Mouse (Mus musculus) spleen, postnatal 14 days (tissue): Measurements from ENCODE around the gene Ubl7.

Experiments used
- DNase-seq, 2 experiments: peaks; one replicate each; pipeline ENCODE4 v3.0.0; 2021 to 2022; ENCODE audit warnings: low spot score in 2 of 2

The Ubl7 gene

DNA sequence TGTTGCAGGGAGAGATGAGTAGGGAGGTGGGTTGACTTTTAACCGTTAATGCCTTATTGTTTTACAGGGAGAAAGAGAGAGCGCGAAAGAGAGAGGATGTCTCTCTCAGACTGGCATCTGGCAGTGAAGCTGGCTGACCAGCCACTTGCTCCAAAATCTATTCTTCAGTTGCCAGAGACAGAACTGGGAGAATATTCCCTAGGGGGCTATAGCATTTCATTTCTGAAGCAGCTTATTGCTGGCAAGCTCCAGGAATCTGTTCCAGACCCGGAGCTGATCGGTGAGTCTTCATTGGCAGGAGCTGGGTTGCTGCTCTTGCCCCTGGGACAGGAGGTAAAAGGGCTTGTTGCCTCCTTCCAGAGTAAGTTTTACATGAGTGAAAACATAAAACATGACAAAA lies 1.8 kb downstream of the Ubl7 start:
- no peak for DNase-seq

GRCm38 (mm10) chr9:57921491-57922060 lies 10.8 kb downstream of the Ubl7 start:
- no peak for DNase-seq

GRCm38 (mm10) chr9:57922381-57922780 lies 11.6 kb downstream of the Ubl7 start:
- no peak for DNase-seq

DNA sequence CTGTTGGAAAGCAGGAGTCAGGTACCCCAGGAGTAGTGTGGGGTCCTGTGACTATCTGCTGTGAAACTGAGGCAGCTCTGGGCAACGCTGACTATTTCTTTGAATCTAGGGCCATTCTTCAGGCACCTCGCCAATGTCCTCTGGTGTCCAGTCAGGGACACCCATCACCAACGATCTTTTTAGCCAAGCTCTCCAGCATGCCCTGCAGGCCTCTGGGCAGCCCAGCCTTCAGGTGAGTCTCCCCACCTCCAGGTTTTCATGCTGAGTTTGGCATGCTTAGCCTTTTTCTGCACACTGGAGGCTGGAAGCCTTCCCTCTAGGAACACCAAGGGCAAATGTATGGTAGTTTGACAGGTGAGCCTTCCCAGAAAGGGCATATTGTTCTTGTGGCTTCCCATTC lies 12.3 kb downstream of the Ubl7 start:
- no peak for DNase-seq

DNA sequence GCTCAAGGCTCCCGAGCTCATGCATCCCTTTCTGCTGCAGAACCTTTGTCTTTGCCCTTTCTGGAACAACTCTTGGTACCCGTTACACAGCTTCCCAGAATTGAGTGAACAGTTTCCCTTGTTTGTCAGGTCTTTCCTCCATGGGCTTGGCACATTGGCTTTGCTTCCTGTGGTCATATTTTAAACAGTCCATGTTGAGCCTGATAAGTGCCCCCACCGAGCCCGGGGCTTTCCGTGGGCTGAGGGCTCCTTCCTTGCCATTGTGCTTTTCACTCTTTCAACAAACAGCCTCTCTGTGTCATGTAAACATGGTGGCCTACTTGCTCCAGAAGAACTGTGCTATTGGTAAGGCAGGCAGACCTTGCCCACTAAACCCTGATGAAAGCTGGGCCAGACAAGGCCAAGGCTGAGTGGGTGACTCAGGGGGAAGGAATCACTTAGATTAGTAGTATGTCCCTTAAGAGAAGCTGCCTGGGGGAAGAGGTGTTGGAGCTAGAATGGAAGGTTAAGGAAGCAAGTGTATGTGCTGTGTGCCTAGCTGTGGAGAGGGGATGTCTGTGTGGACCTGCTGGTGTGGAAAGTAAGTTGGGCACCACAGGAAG lies 20.5 kb downstream of the Ubl7 start:
- DNase-seq: no peak

DNA sequence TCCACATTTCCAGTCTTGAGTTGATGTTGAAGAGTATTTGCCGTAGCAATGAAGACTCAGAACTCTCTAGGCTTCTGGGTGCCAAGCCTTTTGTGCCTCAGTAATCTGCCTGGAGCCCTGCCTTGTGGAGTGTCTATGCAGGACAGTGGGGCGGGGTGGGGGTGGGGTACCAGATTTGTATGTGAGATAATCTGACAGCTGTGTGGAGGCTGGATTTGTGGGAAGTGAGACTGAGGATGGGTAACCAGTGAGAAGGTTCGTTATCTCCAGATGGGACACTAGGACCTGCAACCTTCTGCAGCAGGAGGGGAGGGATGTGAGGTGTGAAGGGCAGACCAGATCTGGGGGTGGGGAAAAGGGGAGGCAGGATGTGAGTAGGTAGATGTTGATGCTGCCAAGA lies 21.5 kb downstream of the Ubl7 start:
- DNase-seq: no peak

DNA sequence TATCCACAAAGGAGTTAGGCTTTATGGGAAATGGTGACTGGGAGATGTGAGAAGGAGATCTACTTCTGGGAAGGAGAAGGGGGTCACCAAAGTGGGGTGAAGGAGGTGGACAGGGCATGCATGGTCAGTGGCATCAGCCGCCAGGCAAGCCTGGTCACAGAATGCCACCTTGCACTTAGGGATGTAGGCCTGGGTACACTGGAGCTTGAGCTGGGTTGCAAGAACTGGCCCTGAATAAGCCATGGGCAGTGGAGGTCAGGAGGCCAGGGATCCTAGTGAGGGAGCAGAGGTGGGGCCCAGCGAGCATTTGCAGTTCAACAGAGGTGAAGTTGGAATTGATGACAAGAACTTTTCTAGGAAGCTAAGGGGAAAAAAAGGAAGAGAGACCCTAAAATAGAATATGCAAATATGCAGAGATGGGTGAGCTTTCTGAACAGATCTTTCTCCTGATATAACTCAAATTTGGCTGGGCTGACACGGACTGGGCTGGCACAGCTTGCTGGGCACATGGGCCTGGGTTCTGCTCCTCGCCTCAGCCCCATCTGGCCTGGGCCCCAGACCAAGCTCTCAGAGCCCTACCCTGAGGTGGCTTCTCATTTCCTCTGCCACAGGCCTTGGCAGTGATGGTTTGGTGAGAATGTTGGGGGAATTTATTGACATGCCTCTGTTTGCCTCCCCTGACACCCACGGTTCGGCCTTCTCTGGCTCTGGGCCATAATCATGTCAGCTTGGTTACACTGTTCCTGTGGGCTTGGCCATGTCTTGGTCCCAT lies 22.2 kb downstream of the Ubl7 start:
- no peak for DNase-seq

DNA sequence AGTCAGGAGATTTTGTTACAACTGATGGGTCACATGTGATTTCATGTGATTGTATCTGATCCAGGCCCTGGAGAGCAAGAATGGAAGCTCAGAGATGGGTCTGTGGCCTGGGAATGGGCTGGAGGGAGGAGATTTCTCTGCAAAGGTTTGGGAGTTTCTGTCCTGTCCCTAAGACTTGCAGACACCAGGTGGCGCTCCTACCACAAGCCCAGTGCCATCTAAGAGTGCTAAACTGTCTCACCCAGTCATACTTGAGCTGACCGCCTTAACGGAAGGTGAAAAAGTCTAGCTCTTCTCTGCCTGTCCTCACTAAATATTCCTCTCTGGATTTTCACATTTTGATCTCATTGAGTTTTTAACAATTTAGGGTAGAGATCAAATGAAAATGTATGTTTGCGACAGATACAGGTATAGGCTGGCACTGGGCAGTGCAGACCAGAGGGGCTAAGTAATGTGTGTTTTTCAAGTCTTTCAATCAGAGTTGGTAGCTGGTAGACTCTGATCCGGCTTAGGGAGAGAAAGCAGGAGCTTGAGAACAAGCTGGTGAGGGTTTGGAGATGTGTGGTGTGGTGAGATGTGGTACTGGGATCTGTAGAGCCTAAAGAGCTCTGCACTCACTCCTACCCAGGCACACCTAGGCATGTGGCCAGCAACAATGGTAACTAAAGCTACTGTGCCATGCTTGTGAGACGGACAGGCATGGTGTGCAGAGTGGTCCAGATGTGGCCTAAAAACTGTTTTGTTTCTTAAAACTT lies 25.1 kb downstream of the Ubl7 start:
- peak; percentile 67 to 81 for DNase-seq

- DNase-seq: no peak
These were observed 26.4 kb downstream of the Ubl7 start for GRCm38 (mm10) chr9:57937171-57937570.

GRCm38 (mm10) chr9:57937651-57938050 lies 26.9 kb downstream of the Ubl7 start:
- no peak for DNase-seq

- DNase-seq: no peak
These were observed 27.7 kb downstream of the Ubl7 start for GRCm38 (mm10) chr9:57938225-57939055.

GRCm38 (mm10) chr9:57939431-57940348 lies 28.9 kb downstream of the Ubl7 start, which contains the start of gene Sema7a:
Gene Sema7a, plus strand, starts transcription at chr9:57940112.
- DNase-seq: peak; percentile 47 to 50

- DNase-seq: no peak
These were observed 29.6 kb downstream of the Ubl7 start for GRCm38 (mm10) chr9:57940349-57940794.

GRCm38 (mm10) chr9:57940861-57941638 lies 30.3 kb downstream of the Ubl7 start:
- no peak for DNase-seq

- no peak for DNase-seq
These were observed 31.3 kb downstream of the Ubl7 start for GRCm38 (mm10) chr9:57942039-57942438.

DNA sequence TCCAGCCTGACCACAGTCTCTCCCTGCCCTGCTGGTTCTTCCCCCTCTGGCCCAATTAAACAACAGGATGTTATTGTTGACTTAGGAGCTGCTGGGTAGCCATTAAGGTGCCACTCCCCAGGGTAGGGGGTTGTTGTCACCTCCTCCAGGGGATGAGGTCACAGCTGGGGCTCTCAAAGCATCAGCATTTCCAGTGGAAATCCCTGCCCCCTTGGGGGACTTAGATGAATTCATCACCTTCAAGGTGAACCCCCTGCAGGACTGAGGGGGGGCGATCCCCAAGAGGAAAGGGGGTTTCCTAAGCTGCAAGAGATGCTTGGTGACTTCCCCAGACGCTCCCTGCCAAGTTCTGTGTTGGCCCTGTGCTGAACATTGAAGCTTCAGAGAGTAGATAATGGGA lies 32.3 kb downstream of the Ubl7 start:
- DNase-seq: no peak

DNA sequence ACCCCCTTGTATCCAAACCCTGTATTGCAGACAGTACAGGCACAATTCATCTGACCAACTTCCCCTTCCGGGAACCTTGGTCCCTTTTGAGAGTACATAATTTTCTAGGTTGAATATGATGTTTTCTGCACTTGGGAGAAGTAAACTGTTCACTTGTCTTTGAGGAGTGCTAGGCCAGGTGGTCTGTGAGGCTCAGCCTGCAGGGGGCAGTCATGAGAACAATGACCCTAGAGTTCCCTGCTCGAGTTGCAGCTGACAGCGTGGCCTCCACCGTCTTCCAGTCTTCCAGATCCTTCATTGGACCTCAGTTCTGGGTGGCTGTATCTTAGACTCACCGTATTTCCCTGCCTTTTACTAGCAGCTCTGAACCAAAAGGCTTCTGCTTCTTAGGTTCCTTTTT lies 33.8 kb downstream of the Ubl7 start:
- peak; percentile 35 to 55 for DNase-seq

GRCm38 (mm10) chr9:57945771-57946616 lies 35.2 kb downstream of the Ubl7 start:
- DNase-seq: no peak
